Mouse (Mus musculus) brain, embryonic 14.5 days (tissue): ENCODE measurements around the gene Slain2.

ENCODE experiments used
- CTCF ChIP-seq: fragments of 200-500 bp; IDR thresholded peaks from 2 replicates; pipeline ENCODE4 v1.5.1; 2012; ENCODE audit warnings: inconsistent platforms, mild to moderate bottlenecking, moderate library complexity, borderline replicate concordance; ENCODE audit not compliant: insufficient read depth, insufficient read length; ENCODE audit errors: extremely low read depth
- POLR2A ChIP-seq: fragments of 200-500 bp; IDR thresholded peaks from 2 replicates; pipeline ENCODE4 v1.6.1; 2012; ENCODE audit warnings: mild to moderate bottlenecking, inconsistent platforms, borderline replicate concordance; ENCODE audit not compliant: poor library complexity, insufficient read depth, insufficient read length, severe bottlenecking; ENCODE audit errors: extremely low read depth

DNA sequence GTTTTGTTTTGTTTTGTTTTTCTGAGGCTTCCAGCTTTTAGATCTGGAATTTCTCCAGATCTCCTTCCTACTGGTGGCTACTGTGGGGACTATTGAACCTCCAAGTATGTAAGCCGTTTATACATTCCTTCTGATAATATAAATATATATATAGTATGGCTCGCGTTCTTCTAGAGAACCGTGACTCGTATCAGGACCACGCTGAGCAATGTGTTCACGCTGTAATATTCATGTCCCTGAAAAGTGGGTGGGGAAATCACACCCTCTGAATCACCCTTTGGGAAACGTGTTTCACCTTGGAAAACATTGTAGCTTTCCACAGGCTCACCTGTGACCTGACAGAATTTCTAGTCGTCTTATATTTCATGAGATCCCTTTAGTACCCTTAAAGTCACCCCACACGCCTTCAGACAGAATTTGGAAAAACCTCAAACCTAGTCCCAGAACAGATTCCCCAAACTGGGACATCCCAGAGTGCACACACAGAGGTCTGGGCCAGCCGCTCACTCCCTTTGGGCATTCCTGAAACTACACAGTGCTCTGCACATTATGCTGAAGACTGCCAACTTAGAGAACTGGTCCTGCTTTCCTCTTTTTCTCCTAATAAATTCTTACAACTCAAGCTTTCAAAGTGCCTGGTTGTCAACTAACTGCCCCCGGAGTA is 32.2 kb upstream of the Slain2 start:
- TF ChIP-seq CTCF (no peak), POLR2A (no peak)
